Mouse (Mus musculus) monocyte, adult 2 months (primary cell): ENCODE data around the gene Yaf2.
"Not testable (repeated sequence)": the region's sequence is repeated elsewhere in the genome, so short reads cannot be mapped to it uniquely, and the experiment has no call there.

Source experiments
- DNase-seq, 2 experiments: peaks; one replicate each; pipeline ENCODE4 v3.0.0; 2022; ENCODE audit warnings: low spot score in 2 of 2, low read depth in 1 of 2

Gene Yaf2

GRCm38 (mm10) chr15:93253172-93253571 lies 83.6 kb downstream of the Yaf2 start:
- no peak for DNase-seq

GRCm38 (mm10) chr15:93252396-93252795 lies 84.3 kb downstream of the Yaf2 start:
- no peak for DNase-seq

- no peak for DNase-seq
Measured at GRCm38 (mm10) chr15:93251553-93252250, 85.0 kb downstream of the Yaf2 start.

GRCm38 (mm10) chr15:93243202-93243601 lies 93.5 kb downstream of the Yaf2 start:
- DNase-seq = no peak

GRCm38 (mm10) chr15:93236456-93236855 lies 100.3 kb downstream of the Yaf2 start:
- DNase-seq = not testable (repeated sequence)
